In the genomic region with DNA sequence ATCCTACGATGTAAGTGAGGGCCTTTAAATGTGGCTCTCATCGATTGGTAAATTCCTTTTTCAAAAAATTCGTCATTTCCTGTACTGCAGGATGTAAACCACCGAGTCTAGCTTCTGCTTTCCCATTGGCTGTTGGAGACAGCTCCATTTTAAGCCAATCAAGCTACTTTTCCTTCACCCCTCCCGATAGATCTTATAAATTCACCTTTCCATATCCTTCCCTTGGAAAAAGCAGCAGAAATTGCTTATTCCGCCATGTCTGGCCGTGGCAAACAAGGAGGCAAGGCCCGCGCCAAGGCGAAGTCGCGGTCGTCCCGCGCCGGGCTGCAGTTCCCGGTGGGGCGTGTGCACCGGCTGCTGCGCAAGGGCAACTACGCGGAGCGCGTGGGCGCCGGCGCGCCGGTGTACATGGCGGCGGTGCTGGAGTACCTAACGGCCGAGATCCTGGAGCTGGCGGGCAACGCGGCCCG, we compare ENCODE assay signal across 8 mouse cellular contexts. TPM values are rescaled to one million over a fixed set of nuclear protein-coding genes. Genes with fewer than 3 reads are reported as not detected.
DNase-seq lines count a peak whose midpoint lies in the region; ATAC-seq lines count a peak whose summit lies in the region.

TSS of gene Bola1 (minus strand) at position 49 of the 470 bp plus-strand sequence.
TSS of gene Hist2h2ab (plus strand) at position 205 of the 470 bp plus-strand sequence.

- peak within 1 kb of the TSS; percentile 95 to 100 for H3K27ac ChIP-seq in heart, embryonic 14.5 days (replicated peaks in 1 of 2; ENCODE audit: control insufficient read depth in 1 of 2, insufficient read depth in 1 of 2, low read depth in 2 of 2, low read length in 2 of 2)
- peak within 1 kb of the TSS; percentile 100 for H3K27ac ChIP-seq in liver, embryonic 11.5 days (ENCODE audit: low read depth, low read length)
- peak within 1 kb of the TSS; percentile 96 for H3K27ac ChIP-seq in stomach, embryonic 14.5 days (ENCODE audit: low read length)

- WGBS in heart, embryonic 14.5 days: under 1% methylated on average over 37 of the region's 37 CpGs
- under 1% methylated on average over 37 of the region's 37 CpGs for WGBS in liver, embryonic 11.5 days
- WGBS in stomach, embryonic 14.5 days: under 1% methylated on average over 37 of the region's 37 CpGs

- H3K9me3 ChIP-seq in heart, embryonic 14.5 days (ENCODE audit: control insufficient read depth, low read length): no peaks in the 10 kb centered on the region
- H3K9me3 ChIP-seq in liver, embryonic 11.5 days (ENCODE audit: control insufficient read depth, low read length): no peaks in the 10 kb centered on the region
- no peaks in the 10 kb centered on the region for H3K9me3 ChIP-seq in stomach, embryonic 14.5 days (ENCODE audit: control insufficient read depth, low read depth, low read length)

- H3K27me3 ChIP-seq in heart, embryonic 14.5 days (ENCODE audit: control insufficient read depth, insufficient read depth, low read length): no peaks in the 10 kb centered on the region
- H3K27me3 ChIP-seq in liver, embryonic 11.5 days (replicated peaks; ENCODE audit: control insufficient read depth, insufficient read depth, low read length): no peaks in the 10 kb centered on the region
- no peaks in the 10 kb centered on the region for H3K27me3 ChIP-seq in stomach, embryonic 14.5 days (ENCODE audit: control insufficient read depth, insufficient read depth, low read length)

- H3K9ac ChIP-seq in heart, embryonic 14.5 days (ENCODE audit: low read length): peak within 1 kb of the TSS; percentile 93
- H3K9ac ChIP-seq in liver, embryonic 11.5 days (ENCODE audit: low read depth, low read length): peak within 1 kb of the TSS; percentile 98
- peak within 1 kb of the TSS; percentile 57 for H3K9ac ChIP-seq in stomach, embryonic 14.5 days (replicated peaks; ENCODE audit: low read depth, low read length)

- peaks cover 9 to 27% of the 10 kb centered on the region in 2 experiments for H3K4me1 ChIP-seq in heart, embryonic 14.5 days (ENCODE audit: control insufficient read depth in 2 of 2, insufficient read depth in 2 of 2, low read length in 2 of 2)
- peaks cover 22% of the 10 kb centered on the region for H3K4me1 ChIP-seq in liver, embryonic 11.5 days (replicated peaks; ENCODE audit: control insufficient read depth, insufficient read depth, low read length)
- peaks cover 22% of the 10 kb centered on the region for H3K4me1 ChIP-seq in stomach, embryonic 14.5 days (ENCODE audit: control insufficient read depth, insufficient read depth, low read length)

- peak; percentile 68 for DNase-seq in c-Kit-negative CD71-positive TER-119-positive erythroid progenitor cells, embryonic 14.5 days (ENCODE audit: low read depth, low spot score)
- DNase-seq in fibroblast of lung, adult 2 months (ENCODE audit: low read depth): peak; percentile 74
- DNase-seq in kidney, postnatal 10 days: peak; percentile 77
- DNase-seq in liver, embryonic 11.5 days (ENCODE audit: low spot score): peak; percentile 80
- peak; percentile 92 for DNase-seq in naive thymus-derived CD4-positive, alpha-beta T cell, adult 2 months (ENCODE audit: low read depth)

- peak within 1 kb of the TSS; percentile 76 for H3K4me2 ChIP-seq in heart, embryonic 14.5 days (ENCODE audit: low read length)
- peak within 1 kb of the TSS; percentile 92 for H3K4me2 ChIP-seq in liver, embryonic 11.5 days
- H3K4me2 ChIP-seq in stomach, embryonic 14.5 days (replicated peaks; ENCODE audit: low read depth, low read length): peak within 1 kb of the TSS; percentile 90

- ATAC-seq in CD4-positive, CD25-positive, alpha-beta regulatory T cell, adult 4 months: peak; percentile 71
- peak; percentile 67 for ATAC-seq in heart, embryonic 14.5 days (ENCODE audit: insufficient number of reproducible peaks, insufficient read depth, low FRiP score, low read depth)
- peak; percentile 74 for ATAC-seq in liver, embryonic 11.5 days (replicated peaks; ENCODE audit: low FRiP score)
- ATAC-seq in stomach, embryonic 14.5 days (ENCODE audit: insufficient number of reproducible peaks, insufficient read depth, low FRiP score, low read depth): peak; percentile 86

- no peaks in the 10 kb centered on the region for H3K36me3 ChIP-seq in heart, embryonic 14.5 days (ENCODE audit: control insufficient read depth, insufficient read depth, low read length)
- H3K36me3 ChIP-seq in liver, embryonic 11.5 days (ENCODE audit: control insufficient read depth, insufficient read depth, low read length): no peaks in the 10 kb centered on the region
- H3K36me3 ChIP-seq in stomach, embryonic 14.5 days (ENCODE audit: control insufficient read depth, insufficient read depth, low read length): no peaks in the 10 kb centered on the region

- peak within 1 kb of the TSS; percentile 60 to 72 for H3K4me3 ChIP-seq in heart, embryonic 14.5 days (ENCODE audit: control insufficient read depth in 1 of 2, insufficient read depth in 1 of 2, low read depth in 1 of 2, low read length in 2 of 2)
- H3K4me3 ChIP-seq in liver, embryonic 11.5 days (ENCODE audit: low read depth, low read length): peak within 1 kb of the TSS; percentile 61
- peak within 1 kb of the TSS; percentile 46 for H3K4me3 ChIP-seq in stomach, embryonic 14.5 days (ENCODE audit: low read depth, low read length)

RNA-seq across cellular contexts. Expression of gene Bola1, which starts in this region (rescaled TPM):
- polyA plus RNA-seq in CD4-positive, CD25-positive, alpha-beta regulatory T cell, adult 4 months (2017; shearing (Covaris generic)): 10 to 100 TPM; 30.5 to 33.8 TPM
- polyA plus RNA-seq in heart, embryonic 14.5 days (2014; fragmentation: Nextera tagmentation; extraction: Ambion mirVana): 50.2 and 56.1 TPM in 2 replicates
- 93.8 and 98.8 TPM in 2 replicates for polyA plus RNA-seq in liver, embryonic 11.5 days (2014; fragmentation: Nextera tagmentation; extraction: Ambion mirVana)
- polyA plus RNA-seq in stomach, embryonic 14.5 days (2014; fragmentation: Nextera tagmentation; extraction: Ambion mirVana): 52.7 and 61.3 TPM in 2 replicates

RNA-seq across cellular contexts. Expression of gene Hist2h2ab, which starts in this region (rescaled TPM):
- polyA plus RNA-seq in CD4-positive, CD25-positive, alpha-beta regulatory T cell, adult 4 months (2017; shearing (Covaris generic)): not detected
- 1.3 TPM in 1 of 2 replicates, not detected in the other for polyA plus RNA-seq in heart, embryonic 14.5 days (2014; fragmentation: Nextera tagmentation; extraction: Ambion mirVana)
- polyA plus RNA-seq in liver, embryonic 11.5 days (2014; fragmentation: Nextera tagmentation; extraction: Ambion mirVana): 0.92 TPM in 1 of 2 replicates, not detected in the other
- polyA plus RNA-seq in stomach, embryonic 14.5 days (2014; fragmentation: Nextera tagmentation; extraction: Ambion mirVana): 1.6 and 2.6 TPM in 2 replicates

Comparison
In these comparisons a context has a peak if more than half of its experiments do, and no peak if none do; other contexts are left out.
1. Peak in every context shown above with its lines: DNase-seq, ATAC-seq, H3K4me3 ChIP-seq and H3K27ac ChIP-seq.